Mouse (Mus musculus) forebrain, embryonic 12.5 days (tissue): Measurements from ENCODE around the gene Wfdc6b. TPM values are rescaled to one million over a fixed set of nuclear protein-coding genes. Genes with fewer than 3 reads are reported as not detected.

Source experiments
- ATAC-seq: fragments of 200-750 bp; cut with Nextera tagmentation; 2 replicates; pipeline ENCODE4 v1.8.0; 2017; ENCODE audit warnings: moderate TSS enrichment; ENCODE audit not compliant: low FRiP score
- H3K27ac ChIP-seq: fragments of 300-500 bp; sonication (generic); 2 replicates; pipeline ENCODE4 v1.5.1; 2016; ENCODE audit warnings: mild to moderate bottlenecking
- H3K27me3 ChIP-seq: fragments of 300-500 bp; sonication (generic); 2 replicates; pipeline ENCODE4 v1.6.1; 2016; ENCODE audit warnings: mild to moderate bottlenecking
- H3K36me3 ChIP-seq: fragments of 300-500 bp; sonication (generic); replicated peaks from 2 replicates; pipeline ENCODE4 v1.6.1; 2016; ENCODE audit warnings: mild to moderate bottlenecking
- H3K4me1 ChIP-seq: fragments of 300-500 bp; sonication (generic); 2 replicates; pipeline ENCODE4 v1.6.1; 2016
- H3K4me2 ChIP-seq: fragments of 300-500 bp; sonication (generic); 2 replicates; pipeline ENCODE4 v1.6.1; 2016; ENCODE audit warnings: mild to moderate bottlenecking, moderate library complexity
- H3K4me3 ChIP-seq: fragments of 300-500 bp; sonication (generic); replicated peaks from 2 replicates; pipeline ENCODE4 v1.5.1; 2016; ENCODE audit warnings: mild to moderate bottlenecking
- H3K9ac ChIP-seq: fragments of 300-500 bp; sonication (generic); 2 replicates; pipeline ENCODE4 v1.6.1; 2016; ENCODE audit warnings: mild to moderate bottlenecking
- H3K9me3 ChIP-seq: fragments of 300-500 bp; sonication (generic); 2 replicates; pipeline ENCODE4 v1.6.1; 2016
- WGBS: fragments of 180-500 bp; shearing (Covaris S2); methylation state at CpG from one replicate; pipeline ENCODE4 v1.1.7; 2016; 5-methylcytosine and 5-hydroxymethylcytosine counted together
- polyA plus RNA-seq: library from polyadenylated mRNA; unstranded; fragments of >200 nt; fragmentation: Nextera tagmentation; extraction: Ambion mirVana; gene quantifications from 2 replicates; pipeline ENCODE4 v1.2.1, GENCODE M21; 2016

Gene Wfdc6b
- polyA plus RNA-seq, 1 experiment from 2014 or later = not detected

DNA sequence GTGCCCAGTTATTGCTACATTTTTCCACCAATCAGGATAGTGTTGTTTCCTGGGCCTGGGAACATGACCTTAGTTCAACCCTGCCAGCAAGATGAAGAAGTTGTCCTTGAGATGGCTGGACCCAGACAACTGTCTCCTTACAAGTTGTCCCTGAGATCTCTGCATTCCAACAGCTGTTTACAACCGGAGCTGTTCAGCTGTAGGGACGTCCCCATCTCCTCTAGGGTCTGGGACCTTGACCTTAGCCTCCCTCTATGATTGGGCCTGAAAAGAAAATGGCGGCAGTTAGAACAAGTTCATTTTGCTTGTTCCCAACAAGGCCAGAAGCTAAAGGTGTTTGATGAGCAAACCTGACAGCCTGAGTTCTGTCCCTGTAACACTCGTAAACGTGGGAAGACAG lies 5.7 kb downstream of the Wfdc6b start:
- Histone ChIP-seq H3K4me2 (no peak overlapping the region), H3K4me3 (no peak overlapping the region), H3K9me3 (no peaks in the 10 kb centered on the region), H3K9ac (no peak overlapping the region), H3K4me1 (no peaks in the 10 kb centered on the region), H3K27ac (no peak overlapping the region), H3K36me3 (no peaks in the 10 kb centered on the region), H3K27me3 (no peaks in the 10 kb centered on the region)
- ATAC-seq = no peak
- 82% methylated on average over 5 of the region's 5 CpGs for WGBS

DNA sequence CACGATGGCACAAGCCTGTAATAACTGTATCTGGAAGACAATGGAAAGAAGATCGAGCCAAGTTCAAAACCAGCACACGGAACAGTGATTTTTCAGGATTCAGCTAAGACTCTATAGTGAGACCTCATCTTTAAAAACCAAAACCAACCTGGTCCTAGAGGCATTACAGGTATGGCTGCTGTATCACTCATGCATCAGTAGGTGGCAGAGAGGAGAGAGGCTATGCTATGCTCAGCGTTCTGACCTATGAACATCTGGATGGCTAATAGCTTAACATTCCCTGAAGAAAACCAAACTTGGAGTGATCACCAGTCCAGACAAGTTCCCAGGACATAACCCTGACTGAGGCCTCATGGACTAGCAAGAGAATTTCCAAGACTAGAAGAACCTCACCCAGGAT lies 8.5 kb downstream of the Wfdc6b start:
- Histone ChIP-seq H3K4me2 (no peak overlapping the region), H3K27me3 (no peaks in the 10 kb centered on the region), H3K9ac (no peak overlapping the region), H3K4me1 (no peaks in the 10 kb centered on the region), H3K27ac (no peak overlapping the region), H3K36me3 (no peaks in the 10 kb centered on the region), H3K9me3 (no peaks in the 10 kb centered on the region), H3K4me3 (no peak overlapping the region)
- whole genome bisulfite sequencing = 82% methylated on average over 4 of the region's 4 CpGs
- ATAC-seq = no peak

DNA sequence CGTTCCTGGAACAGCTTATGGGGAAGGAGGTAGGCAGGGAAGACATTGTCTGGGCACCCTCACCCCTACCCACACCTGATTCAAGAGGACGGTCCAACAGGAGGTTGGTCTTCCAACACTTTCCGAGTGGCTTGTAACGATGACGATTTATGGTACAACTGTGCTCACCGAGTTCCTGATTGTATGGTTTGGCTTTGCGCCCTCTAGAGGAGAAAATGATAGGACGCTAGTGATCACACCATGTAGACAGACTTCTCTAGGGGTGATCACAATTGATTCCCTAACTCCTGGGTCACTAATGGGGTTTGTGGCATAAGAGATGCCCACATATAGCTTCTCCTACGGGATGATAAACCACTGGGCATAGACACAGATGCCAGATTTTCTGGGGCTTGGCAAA lies 21.9 kb downstream of the Wfdc6b start:
- H3K9me3 ChIP-seq = no peaks in the 10 kb centered on the region
- no peak overlapping the region for H3K9ac ChIP-seq
- no peaks in the 10 kb centered on the region for H3K36me3 ChIP-seq
- WGBS = 86% methylated on average over 9 of the region's 9 CpGs
- no peaks in the 10 kb centered on the region for H3K4me1 ChIP-seq
- no peak overlapping the region for H3K27ac ChIP-seq
- no peak overlapping the region for H3K4me3 ChIP-seq
- no peak overlapping the region for H3K4me2 ChIP-seq
- no peaks in the 10 kb centered on the region for H3K27me3 ChIP-seq
- ATAC-seq = no peak

DNA sequence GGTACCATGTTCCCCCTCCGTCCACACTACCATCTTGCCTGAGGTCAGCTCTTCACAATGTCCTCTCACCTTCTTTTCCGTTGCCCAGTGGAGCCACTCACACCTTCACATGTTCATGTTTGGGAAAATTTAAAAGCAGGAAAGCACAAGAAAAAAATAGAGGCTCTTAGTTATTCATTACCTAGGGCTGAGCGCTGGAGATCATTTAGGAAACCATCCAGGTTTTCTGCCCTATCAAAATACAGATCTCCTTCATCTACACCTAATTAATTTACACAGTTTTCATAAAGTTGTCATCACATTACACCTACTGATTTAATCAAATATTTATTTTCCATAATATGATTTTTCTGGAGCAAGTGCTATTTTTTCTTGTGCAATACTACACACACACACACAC lies 25.4 kb downstream of the Wfdc6b start, which contains the start of gene Wfdc16:
Gene Wfdc16 (minus strand): TSS at position 101 of the 400 bp plus-strand sequence.
- Histone ChIP-seq H3K4me2 (no peak within 1 kb of the TSS), H3K9ac (no peak within 1 kb of the TSS), H3K36me3 (no peaks in the 10 kb centered on the region), H3K27me3 (no peaks in the 10 kb centered on the region), H3K27ac (no peak within 1 kb of the TSS), H3K4me1 (no peaks in the 10 kb centered on the region), H3K4me3 (no peak within 1 kb of the TSS), H3K9me3 (no peaks in the 10 kb centered on the region)
- no peak for ATAC-seq
- WGBS = 81% methylated on average over 3 of the region's 3 CpGs

DNA sequence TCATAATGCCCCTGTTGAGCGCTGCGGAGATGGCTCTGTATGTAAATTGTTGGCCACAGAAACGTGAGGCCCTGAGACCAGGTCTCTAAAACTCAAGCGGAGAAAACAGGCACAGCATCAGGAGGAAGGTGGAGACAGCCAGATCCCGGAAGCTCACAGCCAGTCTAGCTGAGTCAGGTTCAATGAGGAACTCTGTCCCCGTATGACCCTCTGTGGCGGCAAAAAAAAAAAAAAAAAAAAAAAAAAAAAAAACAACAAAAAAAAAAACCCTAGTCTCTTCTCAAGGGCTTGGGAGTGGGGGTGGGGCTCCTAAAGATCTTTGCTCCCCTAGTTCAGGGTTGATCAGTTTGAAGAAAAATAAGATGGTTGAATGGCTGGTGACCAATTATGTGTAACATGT lies 27.8 kb downstream of the Wfdc6b start:
- no peak overlapping the region for H3K27ac ChIP-seq
- no peak overlapping the region for H3K4me3 ChIP-seq
- H3K9me3 ChIP-seq = no peaks in the 10 kb centered on the region
- no peak for ATAC-seq
- H3K36me3 ChIP-seq = no peaks in the 10 kb centered on the region
- H3K27me3 ChIP-seq = no peaks in the 10 kb centered on the region
- no peaks in the 10 kb centered on the region for H3K4me1 ChIP-seq
- no peak overlapping the region for H3K4me2 ChIP-seq
- no peak overlapping the region for H3K9ac ChIP-seq
- 68% methylated on average over 7 of the region's 7 CpGs for WGBS

DNA sequence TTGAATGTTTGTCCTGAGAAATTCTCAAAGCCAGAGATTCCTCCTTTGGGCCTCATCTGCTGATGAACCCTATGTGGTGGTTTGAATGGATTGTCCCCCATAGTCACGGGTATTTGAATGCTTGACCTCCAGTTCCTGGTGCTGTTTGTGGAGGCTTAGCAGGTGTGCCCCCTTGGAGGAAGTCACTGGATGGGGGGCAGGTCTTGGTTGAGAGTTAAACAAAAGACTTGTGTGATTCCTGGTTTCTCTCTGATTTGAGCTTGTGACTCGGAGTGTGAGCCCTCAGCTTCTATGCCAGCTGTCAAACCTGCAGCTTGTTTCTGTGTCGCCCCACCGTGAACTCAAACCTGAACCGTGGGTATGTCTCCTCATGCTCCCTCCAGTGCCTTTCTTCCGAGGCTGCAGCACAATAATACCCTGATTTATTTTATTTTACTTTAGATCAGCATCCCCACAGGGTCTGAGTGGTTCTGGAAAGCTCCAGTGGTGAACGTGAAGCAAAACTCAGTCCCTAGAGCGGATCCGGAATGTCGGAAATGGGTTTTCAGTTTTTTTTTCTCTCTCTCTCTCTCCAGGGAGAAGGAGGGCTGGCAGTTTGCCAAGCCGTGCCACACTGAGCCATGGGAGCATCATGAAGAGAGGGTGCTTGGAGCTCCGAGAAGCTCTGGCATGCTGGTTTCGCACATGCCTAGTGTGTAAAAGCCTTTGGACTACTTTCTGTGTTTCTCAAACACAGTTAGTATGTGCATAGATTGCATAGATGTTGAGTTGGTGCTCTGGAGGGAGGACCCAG lies 28.8 kb downstream of the Wfdc6b start:
- ATAC-seq = no peak
- Histone ChIP-seq H3K9ac (no peak overlapping the region), H3K4me1 (no peaks in the 10 kb centered on the region)

DNA sequence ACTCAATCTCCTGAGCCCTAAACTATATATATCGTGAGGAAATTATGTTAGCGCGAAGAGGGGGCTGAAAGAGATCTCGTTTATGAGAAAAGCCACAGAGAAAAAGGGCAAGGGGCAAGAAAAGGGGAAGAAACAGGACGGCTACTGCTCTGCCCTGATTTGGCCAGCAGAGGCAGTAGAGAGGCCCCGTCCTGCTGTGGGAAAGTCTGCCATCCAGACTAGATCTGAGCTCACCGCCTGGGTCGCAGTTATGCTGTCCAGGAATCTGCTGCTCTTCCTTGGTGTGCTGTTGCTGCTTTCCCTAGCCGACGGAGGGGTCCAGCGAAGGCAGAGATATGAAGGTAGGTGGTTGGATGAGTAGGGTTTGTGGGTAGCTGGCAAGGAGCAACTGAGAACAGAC lies 42.5 kb downstream of the Wfdc6b start, which contains the start of gene Wfdc10:
Gene Wfdc10 (plus strand): TSS at position 189 of the 400 bp plus-strand sequence.
- Histone ChIP-seq H3K4me2 (no peak within 1 kb of the TSS), H3K27me3 (no peaks in the 10 kb centered on the region), H3K4me1 (no peaks in the 10 kb centered on the region), H3K4me3 (no peak within 1 kb of the TSS), H3K9me3 (no peaks in the 10 kb centered on the region), H3K9ac (no peak within 1 kb of the TSS), H3K27ac (no peak within 1 kb of the TSS), H3K36me3 (no peaks in the 10 kb centered on the region)
- ATAC-seq = no peak
- 20% methylated on average over 11 of the region's 11 CpGs for WGBS

More for the DNA sequence above, 28.8 kb downstream of the Wfdc6b start:
- H3K9me3 ChIP-seq = no peaks in the 10 kb centered on the region
- no peak overlapping the region for H3K4me3 ChIP-seq
- H3K4me2 ChIP-seq = no peak overlapping the region
- no peaks in the 10 kb centered on the region for H3K27me3 ChIP-seq
- no peaks in the 10 kb centered on the region for H3K36me3 ChIP-seq
- H3K27ac ChIP-seq = no peak overlapping the region
- WGBS = 85% methylated on average over 13 of the region's 13 CpGs

DNA sequence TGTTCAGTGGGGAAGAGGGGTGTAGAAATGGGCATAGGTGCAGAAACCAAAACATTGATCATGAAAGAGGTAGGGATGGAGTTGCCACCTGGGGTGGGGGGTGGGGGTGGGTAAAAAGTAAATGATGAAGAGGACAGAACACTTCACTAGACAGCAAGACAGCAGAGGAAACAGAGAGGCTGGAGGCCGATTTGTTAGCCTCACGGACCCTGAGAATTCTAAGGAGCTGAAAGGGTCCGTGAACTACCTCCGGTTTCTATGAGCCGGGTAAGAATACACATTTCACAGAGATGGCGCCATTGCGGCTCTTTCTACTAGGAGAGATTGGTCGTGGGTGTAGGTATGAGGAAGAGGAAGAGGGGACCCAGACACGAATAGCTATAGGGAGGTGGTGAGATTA lies 43.2 kb downstream of the Wfdc6b start, which contains the start of gene Wfdc9:
Gene Wfdc9 (minus strand): TSS at position 101 of the 400 bp plus-strand sequence.
- no peak for ATAC-seq
- no peak within 1 kb of the TSS for H3K4me2 ChIP-seq
- no peak within 1 kb of the TSS for H3K4me3 ChIP-seq
- no peaks in the 10 kb centered on the region for H3K36me3 ChIP-seq
- no peaks in the 10 kb centered on the region for H3K9me3 ChIP-seq
- H3K27me3 ChIP-seq = no peaks in the 10 kb centered on the region
- no peak within 1 kb of the TSS for H3K27ac ChIP-seq
- H3K9ac ChIP-seq = no peak within 1 kb of the TSS
- 88% methylated on average over 9 of the region's 9 CpGs for WGBS
- no peaks in the 10 kb centered on the region for H3K4me1 ChIP-seq

DNA sequence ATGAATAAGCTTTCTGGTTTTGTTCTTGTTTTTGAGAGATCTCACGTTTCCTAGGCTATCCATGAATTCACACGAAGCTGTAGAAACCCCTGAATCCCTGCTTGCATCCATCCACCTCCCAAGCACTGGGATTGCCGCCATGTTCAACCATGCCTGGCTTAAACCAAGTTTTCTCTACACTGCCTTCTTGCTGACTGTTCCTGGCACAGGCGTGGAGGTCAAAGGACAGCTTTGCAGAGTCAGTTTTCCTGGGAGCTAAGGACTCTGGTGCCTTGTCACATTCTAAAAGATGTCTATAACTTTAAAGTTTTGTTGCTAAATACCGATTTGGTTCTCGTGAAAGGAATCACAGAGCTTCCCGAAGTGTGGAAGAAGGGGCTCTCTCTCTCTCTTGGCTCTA lies 51.5 kb downstream of the Wfdc6b start:
- no peaks in the 10 kb centered on the region for H3K4me1 ChIP-seq
- no peaks in the 10 kb centered on the region for H3K9me3 ChIP-seq
- no peak for ATAC-seq
- no peak overlapping the region for H3K4me2 ChIP-seq
- H3K4me3 ChIP-seq = no peak overlapping the region
- H3K36me3 ChIP-seq = no peaks in the 10 kb centered on the region
- WGBS = 87% methylated on average over 7 of the region's 7 CpGs
- H3K9ac ChIP-seq = no peak overlapping the region
- no peak overlapping the region for H3K27ac ChIP-seq
- H3K27me3 ChIP-seq = no peaks in the 10 kb centered on the region

Other genes with a start within 250 kb of the Wfdc6b start
- 0.41 TPM in 1 of 2 replicates, not detected in the other for gene Slpi, start 224.4 kb upstream of the Wfdc6b start, polyA plus RNA-seq
- gene Rbpjl, start 210.4 kb upstream of the Wfdc6b start, polyA plus RNA-seq = 0.08 and 0.09 TPM in 2 replicates
- 3.3 and 4.0 TPM in 2 replicates for gene Matn4, start 208.4 kb upstream of the Wfdc6b start, polyA plus RNA-seq
- 12.1 and 12.6 TPM in 2 replicates for gene Sdc4, start 169.6 kb upstream of the Wfdc6b start, polyA plus RNA-seq
- gene Sys1, start 156.6 kb upstream of the Wfdc6b start, polyA plus RNA-seq = 60.5 and 67.4 TPM in 2 replicates
- 4.7 and 6.2 TPM in 2 replicates for gene Gm20458, start 152.6 kb upstream of the Wfdc6b start, polyA plus RNA-seq
- gene Trp53tg5, start 139.8 kb upstream of the Wfdc6b start, polyA plus RNA-seq = not detected in 2 replicates
- gene Dbndd2, start 127.4 kb upstream of the Wfdc6b start, polyA plus RNA-seq = 4.6 and 4.7 TPM in 2 replicates
- 43.3 and 45.2 TPM in 2 replicates for gene Pigt, start 116.0 kb upstream of the Wfdc6b start, polyA plus RNA-seq
- 29.9 and 34.5 TPM in 2 replicates for gene Wfdc2, start 51.1 kb upstream of the Wfdc6b start, polyA plus RNA-seq
- gene Spint3, start 40.1 kb upstream of the Wfdc6b start, polyA plus RNA-seq = not detected in 2 replicates
- gene Wfdc6a, start 28.1 kb upstream of the Wfdc6b start, polyA plus RNA-seq = not detected in 2 replicates
- not detected in 2 replicates for gene Eppin, start 19.9 kb upstream of the Wfdc6b start, polyA plus RNA-seq
- gene Wfdc8, start 104 bp downstream of the Wfdc6b start, polyA plus RNA-seq = not detected in 2 replicates
- gene Wfdc16, start 25.3 kb downstream of the Wfdc6b start, polyA plus RNA-seq = not detected in 2 replicates
- not detected in 2 replicates for gene Wfdc10, start 42.5 kb downstream of the Wfdc6b start, polyA plus RNA-seq
- gene Wfdc9, start 43.1 kb downstream of the Wfdc6b start, polyA plus RNA-seq = not detected in 2 replicates
- gene Wfdc11, start 60.6 kb downstream of the Wfdc6b start, polyA plus RNA-seq = not detected in 2 replicates
- gene Wfdc13, start 71.6 kb downstream of the Wfdc6b start, polyA plus RNA-seq = not detected in 2 replicates
- not detected in 2 replicates for gene Spint4, start 85.0 kb downstream of the Wfdc6b start, polyA plus RNA-seq
- not detected in 2 replicates for gene Spint5, start 101.8 kb downstream of the Wfdc6b start, polyA plus RNA-seq
- gene Wfdc3, start 132.4 kb downstream of the Wfdc6b start, polyA plus RNA-seq = 0.73 and 0.81 TPM in 2 replicates
- gene Dnttip1, start 132.5 kb downstream of the Wfdc6b start, polyA plus RNA-seq = 83.6 and 88.3 TPM in 2 replicates
- 601 and 611 TPM in 2 replicates for gene Ube2c, start 156.4 kb downstream of the Wfdc6b start, polyA plus RNA-seq
- gene Tnnc2, start 166.4 kb downstream of the Wfdc6b start, polyA plus RNA-seq = 1.3 TPM in 1 of 2 replicates, not detected in the other
- gene Snx21, start 172.3 kb downstream of the Wfdc6b start, polyA plus RNA-seq = 11.5 and 13.0 TPM in 2 replicates
- 13.2 and 13.7 TPM in 2 replicates for gene Acot8, start 191.4 kb downstream of the Wfdc6b start, polyA plus RNA-seq
- gene Zswim3, start 191.6 kb downstream of the Wfdc6b start, polyA plus RNA-seq = 10.2 and 10.7 TPM in 2 replicates
- 21.4 and 25.7 TPM in 2 replicates for gene Zswim1, start 209.2 kb downstream of the Wfdc6b start, polyA plus RNA-seq
- gene Spata25, start 215.0 kb downstream of the Wfdc6b start, polyA plus RNA-seq = not detected in 2 replicates
- 85.8 and 88.3 TPM in 2 replicates for gene Ctsa, start 219.4 kb downstream of the Wfdc6b start, polyA plus RNA-seq
- 4.2 and 4.6 TPM in 2 replicates for gene Neurl2, start 219.9 kb downstream of the Wfdc6b start, polyA plus RNA-seq
- gene Pltp, start 244.2 kb downstream of the Wfdc6b start, polyA plus RNA-seq = 39.0 and 40.4 TPM in 2 replicates